Mouse (Mus musculus) heart, postnatal 0 days (tissue): ENCODE measurements at regions not wholly inside any gene's neighbourhood (a gene's known extent, or its start where the extent isn't known, plus 50 kb on each side); places are given as distances from the start of the nearest gene placed in this dataset.

Experiments used
- ATAC-seq: fragments of 200-750 bp; cut with Nextera tagmentation; 2 replicates; pipeline ENCODE4 v1.8.0; 2017; ENCODE audit warnings: low read depth, moderate number of reproducible peaks, moderate library complexity; ENCODE audit not compliant: insufficient read depth
- DNase-seq: peaks from one replicate; pipeline ENCODE4 v3.0.0-alpha.2; 2016; ENCODE audit warnings: low spot score
- H3K27ac ChIP-seq: fragments of 300-500 bp; sonication (generic); 2 replicates; pipeline ENCODE4 v1.5.1; 2014; ENCODE audit warnings: low read depth, mild to moderate bottlenecking
- H3K27me3 ChIP-seq: fragments of 300-500 bp; sonication (generic); 2 replicates; pipeline ENCODE4 v1.6.1; 2014; ENCODE audit warnings: low read length, mixed read lengths; ENCODE audit not compliant: control insufficient read depth, insufficient read depth
- H3K36me3 ChIP-seq: fragments of 300-500 bp; sonication (generic); replicated peaks from 2 replicates; pipeline ENCODE4 v1.6.1; 2014; ENCODE audit warnings: low read length, mixed read lengths; ENCODE audit not compliant: control insufficient read depth, insufficient read depth
- H3K4me1 ChIP-seq: fragments of 300-500 bp; sonication (generic); 2 replicates; pipeline ENCODE4 v1.6.1; 2014; ENCODE audit warnings: antibody characterized with exemption; ENCODE audit not compliant: control insufficient read depth, insufficient read depth
- H3K4me2 ChIP-seq: fragments of 300-500 bp; sonication (generic); 2 replicates; pipeline ENCODE4 v1.6.1; 2014; ENCODE audit warnings: low read depth, mild to moderate bottlenecking, low read length, moderate library complexity
- H3K4me3 ChIP-seq: fragments of 300-500 bp; sonication (generic); 2 replicates; pipeline ENCODE4 v1.5.1; 2014; ENCODE audit warnings: low read depth, low read length
- H3K9ac ChIP-seq: fragments of 300-500 bp; sonication (generic); replicated peaks from 2 replicates; pipeline ENCODE4 v1.6.1; 2014; ENCODE audit warnings: low read depth, low read length, mixed read lengths
- H3K9me3 ChIP-seq: fragments of 300-500 bp; sonication (generic); replicated peaks from 2 replicates; pipeline ENCODE4 v1.6.1; 2016; ENCODE audit warnings: low read length; ENCODE audit not compliant: control insufficient read depth
- CTCF ChIP-seq: IDR thresholded peaks from 2 replicates; pipeline ENCODE4 v1.5.1; 2016; ENCODE audit warnings: antibody characterized with exemption, control low read depth, low read depth
- EP300 ChIP-seq: IDR thresholded peaks from 2 replicates; pipeline ENCODE4 v1.6.1; 2016; ENCODE audit warnings: antibody characterized with exemption, low read depth
- WGBS: fragments of 180-500 bp; shearing (Covaris S2); extraction: QIAGEN DNeasy Blood & Tissue Kit; methylation state at CpG from one replicate; pipeline ENCODE4 v1.1.7; 2014; 5-methylcytosine and 5-hydroxymethylcytosine counted together

GRCm38 (mm10) chr2:48629106-48630050 is 184.5 kb upstream of the Acvr2a start:
- Histone ChIP-seq H3K4me3 (no peak overlapping the region), H3K4me2 (no peak overlapping the region), H3K4me1 (no peaks in the 10 kb centered on the region), H3K9ac (no peak overlapping the region), H3K27me3 (no peaks in the 10 kb centered on the region), H3K9me3 (no peaks in the 10 kb centered on the region), H3K36me3 (no peaks in the 10 kb centered on the region), H3K27ac (no peak overlapping the region)
- ATAC-seq (no peak), DNase-seq (no peak)
- 74% methylated on average over 9 of the region's 9 CpGs for WGBS
- TF ChIP-seq CTCF (no peak), EP300 (no peak)

GRCm38 (mm10) chr2:48634456-48635174 is 179.3 kb upstream of the Acvr2a start:
- H3K36me3 ChIP-seq, result no peaks in the 10 kb centered on the region
- H3K27ac ChIP-seq, result no peak overlapping the region
- 56% methylated on average over 10 of the region's 10 CpGs for WGBS
- TF ChIP-seq EP300 (no peak), CTCF (no peak)
- H3K4me1 ChIP-seq, result no peaks in the 10 kb centered on the region
- ATAC-seq, result no peak
- no peaks in the 10 kb centered on the region for H3K9me3 ChIP-seq
- no peak overlapping the region for H3K4me2 ChIP-seq
- no peaks in the 10 kb centered on the region for H3K27me3 ChIP-seq
- no peak for DNase-seq
- no peak overlapping the region for H3K9ac ChIP-seq
- no peak overlapping the region for H3K4me3 ChIP-seq

GRCm38 (mm10) chr2:48636108-48636507 is 177.8 kb upstream of the Acvr2a start:
- DNase-seq (no peak), ATAC-seq (no peak)
- TF ChIP-seq CTCF (no peak), EP300 (no peak)
- 83% methylated on average over 2 of the region's 2 CpGs for WGBS
- H3K4me2 ChIP-seq, result no peak overlapping the region
- H3K4me1 ChIP-seq, result no peaks in the 10 kb centered on the region
- no peak overlapping the region for H3K4me3 ChIP-seq
- H3K36me3 ChIP-seq, result no peaks in the 10 kb centered on the region
- no peaks in the 10 kb centered on the region for H3K9me3 ChIP-seq
- no peak overlapping the region for H3K27ac ChIP-seq
- no peaks in the 10 kb centered on the region for H3K27me3 ChIP-seq
- no peak overlapping the region for H3K9ac ChIP-seq

DNA sequence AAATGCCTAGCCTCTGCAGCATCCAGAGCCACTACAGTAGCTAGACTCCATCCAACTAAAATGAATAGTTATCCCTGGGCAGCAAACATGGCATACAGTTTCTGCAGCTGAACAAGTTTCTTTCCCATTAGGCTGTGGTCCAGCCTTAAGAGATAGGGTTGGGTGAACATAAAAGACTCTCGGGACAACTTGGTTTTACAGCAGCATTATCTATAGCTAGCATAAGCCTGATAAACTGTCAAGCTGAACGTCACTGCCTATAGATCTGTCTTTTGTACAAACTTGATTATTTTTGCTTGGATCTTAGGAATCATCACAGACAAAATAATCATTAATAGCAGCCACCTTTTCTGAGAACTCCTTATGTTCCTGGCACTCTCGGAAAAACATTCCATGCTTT is 169.8 kb upstream of the Acvr2a start:
- Histone ChIP-seq H3K4me2 (no peak overlapping the region), H3K9me3 (no peaks in the 10 kb centered on the region), H3K4me1 (no peaks in the 10 kb centered on the region), H3K9ac (no peak overlapping the region), H3K36me3 (no peaks in the 10 kb centered on the region), H3K27me3 (no peaks in the 10 kb centered on the region), H3K27ac (no peak overlapping the region), H3K4me3 (no peak overlapping the region)
- no peak for DNase-seq
- TF ChIP-seq EP300, result no peak
- no peak for TF ChIP-seq CTCF
- 34% methylated on average over 3 of the region's 3 CpGs for WGBS
- ATAC-seq, result no peak

- H3K27me3 ChIP-seq, result no peaks in the 10 kb centered on the region
- no peaks in the 10 kb centered on the region for H3K4me1 ChIP-seq
- no peak overlapping the region for H3K9ac ChIP-seq
- TF ChIP-seq CTCF, result no peak
- TF ChIP-seq EP300, result no peak
- DNase-seq (no peak), ATAC-seq (no peak)
- H3K36me3 ChIP-seq, result no peaks in the 10 kb centered on the region
- no peaks in the 10 kb centered on the region for H3K9me3 ChIP-seq
- no peak overlapping the region for H3K4me3 ChIP-seq
- 29% methylated on average over 2 of the region's 2 CpGs for WGBS
- H3K27ac ChIP-seq, result no peak overlapping the region
- no peak overlapping the region for H3K4me2 ChIP-seq
These were observed 163.6 kb upstream of the Acvr2a start for GRCm38 (mm10) chr2:48650281-48650680.
